Mouse (Mus musculus): ENCODE measurements around the gene Sntg2. TPM values are rescaled to one million over a fixed set of nuclear protein-coding genes. Genes with fewer than 3 reads are reported as not detected.

Gene Sntg2
- polyA plus RNA-seq, 1 experiment from 2014 or later, result 1.3 TPM

DNA sequence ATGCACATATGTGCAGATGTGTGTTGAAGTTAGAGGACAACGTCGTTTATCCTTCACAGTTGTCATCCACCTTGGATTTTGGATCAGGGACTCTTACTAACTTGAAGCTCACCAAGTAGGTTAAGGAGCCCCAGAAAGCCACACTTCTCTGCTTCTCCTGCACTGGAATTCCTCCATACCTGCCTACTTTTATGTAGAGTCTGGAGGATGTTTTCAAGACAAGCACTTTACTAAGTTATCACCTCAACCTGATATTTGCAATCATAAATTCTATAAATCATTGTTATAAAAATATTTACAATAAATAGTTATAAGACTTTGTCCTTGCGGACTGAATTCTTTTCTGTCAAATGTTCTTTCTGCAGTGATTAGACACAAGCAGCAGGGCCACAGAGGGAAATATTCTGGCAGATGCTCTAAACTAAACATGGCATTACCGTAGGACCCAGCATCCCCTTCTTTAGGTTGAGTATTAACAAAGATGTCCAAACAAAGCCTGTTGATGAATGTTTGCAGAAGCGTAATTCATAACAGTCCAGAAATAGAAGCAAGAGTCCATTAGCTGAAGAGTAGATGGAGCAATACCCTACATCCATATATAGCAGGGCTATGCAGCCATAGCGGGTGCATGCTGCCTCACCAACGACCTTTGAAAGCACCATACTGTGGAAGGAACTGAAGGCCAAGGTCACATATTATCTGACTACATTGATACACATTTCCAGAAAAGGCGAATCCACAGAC, 100.8 kb downstream of the Sntg2 start:
- DNase-seq (ENCODE audit: low spot score), result no peak
- Histone ChIP-seq H3K27me3 (ENCODE audit: control insufficient read depth, insufficient read depth, low read length) (no peaks in the 10 kb centered on the region), H3K9me3 (replicated peaks; ENCODE audit: control insufficient read depth, low read length) (no peaks in the 10 kb centered on the region), H3K9ac (replicated peaks; ENCODE audit: low read length) (no peak overlapping the region), H3K36me3 (replicated peaks; ENCODE audit: control insufficient read depth, insufficient read depth, low read depth, low read length) (no peaks in the 10 kb centered on the region), H3K4me3 (ENCODE audit: low read depth, low read length) (no peak overlapping the region), H3K27ac (replicated peaks; ENCODE audit: low read depth, low read length) (no peak overlapping the region), H3K4me2 (ENCODE audit: low read depth, low read length) (no peak overlapping the region), H3K4me1 (ENCODE audit: control insufficient read depth, insufficient read depth, low read length) (no peaks in the 10 kb centered on the region)
- no peak for ATAC-seq (replicated peaks; ENCODE audit: insufficient number of reproducible peaks, low FRiP score, low TSS enrichment, low read depth)
- 89% methylated on average over 8 of the region's 8 CpGs for WGBS

DNA sequence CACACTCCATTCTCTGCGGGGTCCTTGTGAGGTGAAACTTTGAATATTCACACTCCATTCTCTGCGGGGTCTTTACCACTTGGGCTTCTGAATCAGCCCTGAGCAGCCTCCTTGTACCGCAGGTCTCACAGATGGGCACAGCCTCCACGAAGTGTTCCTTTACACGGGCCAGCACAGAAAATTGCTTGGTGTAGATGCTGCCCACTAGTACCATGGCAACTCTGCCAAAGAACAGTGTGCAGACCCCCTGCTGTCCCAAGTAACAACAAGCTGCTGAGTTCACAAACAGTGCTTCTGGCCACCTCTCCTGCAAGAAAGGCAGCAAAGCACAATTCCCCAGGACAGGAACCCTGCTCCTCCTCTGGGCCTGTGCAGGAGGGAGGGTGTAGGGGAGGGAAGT, 109.0 kb downstream of the Sntg2 start:
- 63% methylated on average over 5 of the region's 5 CpGs for WGBS
- no peaks in the 10 kb centered on the region for H3K4me1 ChIP-seq (ENCODE audit: control insufficient read depth, insufficient read depth, low read length)
- H3K36me3 ChIP-seq (replicated peaks; ENCODE audit: control insufficient read depth, insufficient read depth, low read depth, low read length), result no peaks in the 10 kb centered on the region
- no peaks in the 10 kb centered on the region for H3K9me3 ChIP-seq (replicated peaks; ENCODE audit: control insufficient read depth, low read length)
- no peak overlapping the region for H3K4me2 ChIP-seq (ENCODE audit: low read depth, low read length)
- no peaks in the 10 kb centered on the region for H3K27me3 ChIP-seq (ENCODE audit: control insufficient read depth, insufficient read depth, low read length)
- H3K27ac ChIP-seq (replicated peaks; ENCODE audit: low read depth, low read length), result no peak overlapping the region
- no peak overlapping the region for H3K9ac ChIP-seq (replicated peaks; ENCODE audit: low read length)
- ATAC-seq (replicated peaks; ENCODE audit: insufficient number of reproducible peaks, low FRiP score, low TSS enrichment, low read depth) (no peak), DNase-seq (ENCODE audit: low spot score) (no peak)
- H3K4me3 ChIP-seq (ENCODE audit: low read depth, low read length), result no peak overlapping the region

- Histone ChIP-seq H3K4me3 (ENCODE audit: low read depth, low read length) (no peak overlapping the region), H3K9me3 (replicated peaks; ENCODE audit: control insufficient read depth, low read length) (no peaks in the 10 kb centered on the region), H3K4me1 (ENCODE audit: control insufficient read depth, insufficient read depth, low read length) (no peaks in the 10 kb centered on the region), H3K27me3 (ENCODE audit: control insufficient read depth, insufficient read depth, low read length) (no peaks in the 10 kb centered on the region), H3K9ac (replicated peaks; ENCODE audit: low read length) (no peak overlapping the region), H3K4me2 (ENCODE audit: low read depth, low read length) (no peak overlapping the region), H3K27ac (replicated peaks; ENCODE audit: low read depth, low read length) (no peak overlapping the region), H3K36me3 (replicated peaks; ENCODE audit: control insufficient read depth, insufficient read depth, low read depth, low read length) (no peaks in the 10 kb centered on the region)
- ATAC-seq (replicated peaks; ENCODE audit: insufficient number of reproducible peaks, low FRiP score, low TSS enrichment, low read depth) (no peak), DNase-seq (ENCODE audit: low spot score) (no peak)
- 63% methylated on average over 2 of the region's 2 CpGs for WGBS
Observed at GRCm38 (mm10) chr12:30261187-30261586, 112.0 kb downstream of the Sntg2 start.

DNA sequence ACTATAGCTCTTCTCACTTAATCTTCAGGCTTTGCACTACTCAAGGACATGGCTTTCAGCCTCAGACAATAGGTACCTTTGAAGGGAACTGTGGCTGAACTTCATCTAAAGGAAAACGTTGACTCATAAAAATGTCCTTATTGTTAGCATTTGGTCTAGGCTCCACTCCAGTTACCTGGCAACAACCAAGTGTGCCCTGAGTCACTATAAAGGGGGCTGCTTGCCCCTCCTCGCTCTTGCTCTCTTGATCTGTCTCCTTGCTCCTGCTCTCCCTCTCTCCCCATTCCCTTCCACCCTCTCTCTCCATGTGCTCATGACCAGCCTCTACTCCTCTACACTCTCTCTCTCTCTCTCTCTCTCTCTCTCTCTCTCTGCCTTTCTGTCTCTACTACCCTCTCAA, 114.5 kb downstream of the Sntg2 start:
- no peak overlapping the region for H3K4me3 ChIP-seq (ENCODE audit: low read depth, low read length)
- H3K36me3 ChIP-seq (replicated peaks; ENCODE audit: control insufficient read depth, insufficient read depth, low read depth, low read length), result no peaks in the 10 kb centered on the region
- no peak overlapping the region for H3K27ac ChIP-seq (replicated peaks; ENCODE audit: low read depth, low read length)
- H3K9ac ChIP-seq (replicated peaks; ENCODE audit: low read length), result no peak overlapping the region
- 69% methylated on average over 2 of the region's 2 CpGs for whole genome bisulfite sequencing
- no peaks in the 10 kb centered on the region for H3K4me1 ChIP-seq (ENCODE audit: control insufficient read depth, insufficient read depth, low read length)
- H3K4me2 ChIP-seq (ENCODE audit: low read depth, low read length), result no peak overlapping the region
- DNase-seq (ENCODE audit: low spot score) (no peak), ATAC-seq (replicated peaks; ENCODE audit: insufficient number of reproducible peaks, low FRiP score, low TSS enrichment, low read depth) (no peak)
- no peaks in the 10 kb centered on the region for H3K9me3 ChIP-seq (replicated peaks; ENCODE audit: control insufficient read depth, low read length)
- H3K27me3 ChIP-seq (ENCODE audit: control insufficient read depth, insufficient read depth, low read length), result no peaks in the 10 kb centered on the region

- Histone ChIP-seq H3K4me1 (ENCODE audit: control insufficient read depth, insufficient read depth, low read length) (no peaks in the 10 kb centered on the region), H3K9me3 (replicated peaks; ENCODE audit: control insufficient read depth, low read length) (no peaks in the 10 kb centered on the region), H3K4me3 (ENCODE audit: low read depth, low read length) (no peak overlapping the region), H3K27me3 (ENCODE audit: control insufficient read depth, insufficient read depth, low read length) (no peaks in the 10 kb centered on the region), H3K36me3 (replicated peaks; ENCODE audit: control insufficient read depth, insufficient read depth, low read depth, low read length) (no peaks in the 10 kb centered on the region), H3K9ac (replicated peaks; ENCODE audit: low read length) (no peak overlapping the region), H3K4me2 (ENCODE audit: low read depth, low read length) (no peak overlapping the region), H3K27ac (replicated peaks; ENCODE audit: low read depth, low read length) (no peak overlapping the region)
- DNase-seq (ENCODE audit: low spot score), result no peak
- 89% methylated on average over 7 of the region's 7 CpGs for WGBS
- ATAC-seq (replicated peaks; ENCODE audit: insufficient number of reproducible peaks, low FRiP score, low TSS enrichment, low read depth), result no peak
Observed at GRCm38 (mm10) chr12:30257664-30258063, 115.5 kb downstream of the Sntg2 start.

DNA sequence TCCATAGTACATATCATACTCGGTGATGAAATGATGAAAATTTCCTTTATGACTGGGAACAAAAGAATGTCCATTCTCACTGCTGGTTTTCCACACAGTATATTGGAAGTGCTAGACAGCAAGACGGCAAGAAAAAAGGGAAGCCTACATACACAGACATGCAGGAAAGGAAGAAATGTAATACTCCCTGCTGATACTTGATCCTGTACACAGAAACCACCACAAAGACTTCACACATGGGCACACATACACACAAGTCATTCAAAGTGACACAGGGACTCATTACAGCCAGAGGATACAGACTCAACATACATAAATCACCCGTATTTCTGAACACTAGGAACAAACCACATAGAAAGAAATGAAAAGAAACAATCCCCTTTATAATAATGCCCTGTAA, 117.0 kb downstream of the Sntg2 start:
- Histone ChIP-seq H3K9me3 (replicated peaks; ENCODE audit: control insufficient read depth, low read length) (no peaks in the 10 kb centered on the region), H3K4me3 (ENCODE audit: low read depth, low read length) (no peak overlapping the region), H3K27me3 (ENCODE audit: control insufficient read depth, insufficient read depth, low read length) (no peaks in the 10 kb centered on the region), H3K36me3 (replicated peaks; ENCODE audit: control insufficient read depth, insufficient read depth, low read depth, low read length) (no peaks in the 10 kb centered on the region), H3K27ac (replicated peaks; ENCODE audit: low read depth, low read length) (no peak overlapping the region), H3K9ac (replicated peaks; ENCODE audit: low read length) (no peak overlapping the region), H3K4me1 (ENCODE audit: control insufficient read depth, insufficient read depth, low read length) (no peaks in the 10 kb centered on the region), H3K4me2 (ENCODE audit: low read depth, low read length) (no peak overlapping the region)
- WGBS, result 72% methylated on average over 3 of the region's 3 CpGs
- DNase-seq (ENCODE audit: low spot score), result no peak
- no peak for ATAC-seq (replicated peaks; ENCODE audit: insufficient number of reproducible peaks, low FRiP score, low TSS enrichment, low read depth)

DNA sequence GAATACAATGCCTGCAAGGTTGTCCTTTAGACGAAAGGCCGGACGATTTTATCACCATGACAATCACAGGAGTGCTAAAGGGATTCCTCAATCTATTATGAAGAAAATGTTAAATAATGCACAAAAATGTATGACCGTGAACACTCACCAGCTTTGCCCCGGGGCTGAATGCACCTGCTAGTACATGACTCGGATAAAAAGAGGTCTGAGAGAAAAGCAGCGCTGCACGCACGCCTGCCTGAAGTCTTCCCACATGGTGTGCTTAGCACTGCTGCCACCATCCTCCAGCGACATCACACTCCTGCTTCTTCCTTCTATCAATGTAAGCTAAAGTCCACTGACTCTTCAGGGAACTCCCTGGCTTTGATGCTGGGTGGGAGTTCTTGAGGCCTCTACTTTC, 118.6 kb downstream of the Sntg2 start:
- Histone ChIP-seq H3K27me3 (ENCODE audit: control insufficient read depth, insufficient read depth, low read length) (no peaks in the 10 kb centered on the region), H3K4me1 (ENCODE audit: control insufficient read depth, insufficient read depth, low read length) (no peaks in the 10 kb centered on the region), H3K4me3 (ENCODE audit: low read depth, low read length) (no peak overlapping the region), H3K9me3 (replicated peaks; ENCODE audit: control insufficient read depth, low read length) (no peaks in the 10 kb centered on the region), H3K9ac (replicated peaks; ENCODE audit: low read length) (no peak overlapping the region), H3K36me3 (replicated peaks; ENCODE audit: control insufficient read depth, insufficient read depth, low read depth, low read length) (no peaks in the 10 kb centered on the region), H3K4me2 (ENCODE audit: low read depth, low read length) (no peak overlapping the region), H3K27ac (replicated peaks; ENCODE audit: low read depth, low read length) (no peak overlapping the region)
- 89% methylated on average over 10 of the region's 10 CpGs for WGBS
- ATAC-seq (replicated peaks; ENCODE audit: insufficient number of reproducible peaks, low FRiP score, low TSS enrichment, low read depth), result no peak
- DNase-seq (ENCODE audit: low spot score), result no peak

DNA sequence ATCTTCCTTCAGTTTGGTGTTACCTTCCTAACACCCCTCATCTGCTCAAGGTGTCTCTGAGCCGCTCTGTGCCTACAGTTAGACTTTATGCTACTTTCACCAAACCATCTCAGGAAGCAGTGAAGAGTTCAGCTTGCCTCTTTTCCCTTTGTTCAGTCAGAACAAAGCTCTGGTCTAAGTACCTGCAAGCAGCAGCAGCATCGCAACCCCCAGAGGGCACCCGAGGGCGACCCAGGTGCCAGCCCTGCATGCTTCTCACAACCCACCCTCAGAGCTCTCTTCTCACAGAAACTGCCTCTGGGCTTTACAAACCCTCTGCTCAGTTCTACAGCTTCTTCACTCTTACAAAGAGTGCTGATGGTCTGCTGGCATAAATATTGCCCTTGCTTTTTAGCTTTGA, 120.8 kb downstream of the Sntg2 start:
- WGBS, result 77% methylated on average over 4 of the region's 4 CpGs
- H3K4me1 ChIP-seq (ENCODE audit: control insufficient read depth, insufficient read depth, low read length), result no peaks in the 10 kb centered on the region
- no peaks in the 10 kb centered on the region for H3K27me3 ChIP-seq (ENCODE audit: control insufficient read depth, insufficient read depth, low read length)
- H3K27ac ChIP-seq (replicated peaks; ENCODE audit: low read depth, low read length), result no peak overlapping the region
- no peak overlapping the region for H3K9ac ChIP-seq (replicated peaks; ENCODE audit: low read length)
- ATAC-seq (replicated peaks; ENCODE audit: insufficient number of reproducible peaks, low FRiP score, low TSS enrichment, low read depth) (no peak), DNase-seq (ENCODE audit: low spot score) (no peak)
- H3K9me3 ChIP-seq (replicated peaks; ENCODE audit: control insufficient read depth, low read length), result no peaks in the 10 kb centered on the region
- H3K4me2 ChIP-seq (ENCODE audit: low read depth, low read length), result no peak overlapping the region
- no peaks in the 10 kb centered on the region for H3K36me3 ChIP-seq (replicated peaks; ENCODE audit: control insufficient read depth, insufficient read depth, low read depth, low read length)
- no peak overlapping the region for H3K4me3 ChIP-seq (ENCODE audit: low read depth, low read length)
